Mouse (Mus musculus) megakaryocyte-erythroid progenitor cell, adult 5-6 weeks (primary cell): ENCODE data around the gene Drd4. TPM values are rescaled to one million over a fixed set of nuclear protein-coding genes. Genes with fewer than 3 reads are reported as not detected.
A peak's percentile ranks its signal among the peaks of the same experiment; 100 is the strongest.

Source experiments
- ATAC-seq: replicated peaks from 2 replicates; pipeline ENCODE4 v1.8.0; 2016; ENCODE audit warnings: mild to moderate bottlenecking, inconsistent platforms; ENCODE audit not compliant: severe bottlenecking, poor library complexity, low FRiP score, low TSS enrichment
- total RNA-seq, 2 experiments: library from RNA; stranded (forward) in 1 of 2; stranded (reverse) in 1 of 2; fragments of 200-1000, 215-1000 nt in 1 of 2; fragments of >200 nt in 1 of 2; fragmentation: Nextera tagmentation in 1 of 2; gene quantifications; 2 replicates each; pipeline ENCODE4 v1.2.3; 2014 to 2017

The Drd4 gene
- total RNA-seq, 2 experiments from 2014 or later, result not detected

DNA sequence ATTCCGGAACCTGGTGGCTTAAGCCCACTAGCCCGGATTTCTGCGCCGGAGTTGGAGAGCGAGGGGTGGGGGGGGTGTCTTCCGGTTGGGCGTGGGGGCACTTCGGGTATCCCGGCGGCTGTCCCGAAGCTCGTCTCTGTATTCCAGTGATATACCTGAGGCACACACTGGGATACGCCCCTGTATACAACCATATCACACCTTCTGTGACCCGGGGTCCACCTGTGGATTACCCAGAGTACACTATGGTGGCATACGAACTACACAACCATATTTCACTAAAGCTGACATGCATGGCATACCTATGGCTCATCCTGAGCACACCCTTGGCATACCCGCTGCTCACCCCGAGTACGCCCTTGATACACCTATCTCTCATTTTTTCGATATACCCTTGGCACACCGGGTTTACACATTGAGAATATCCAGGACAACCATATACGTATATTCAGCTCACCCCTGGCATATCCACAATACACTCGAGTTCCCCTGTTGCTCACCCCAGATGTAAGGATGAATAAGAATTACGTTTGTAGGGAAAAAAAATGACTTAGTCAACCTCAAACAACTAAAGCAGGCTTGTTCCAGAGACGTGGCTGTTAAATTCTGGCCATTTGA is 36.7 kb downstream of the Drd4 start:
- no peak for ATAC-seq

DNA sequence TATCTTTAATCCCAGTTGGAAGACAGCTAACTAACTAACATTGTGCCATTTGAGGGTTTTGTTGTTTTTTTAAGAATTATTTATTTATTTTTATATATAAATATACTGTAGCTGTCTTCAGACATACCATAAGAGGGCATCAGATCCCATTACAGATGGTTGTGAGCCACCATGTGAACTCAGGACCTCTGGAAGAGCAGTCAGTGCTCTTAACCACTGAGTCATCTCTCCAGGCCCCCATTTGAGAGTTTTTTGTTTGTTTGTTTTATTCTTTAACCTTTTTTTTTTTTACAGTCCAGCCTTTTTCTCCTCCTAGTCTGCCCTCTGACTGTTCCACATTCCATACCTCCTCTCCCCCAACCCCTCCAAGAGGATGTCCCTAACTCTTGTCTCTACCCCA is 38.9 kb downstream of the Drd4 start:
- ATAC-seq, result no peak

- ATAC-seq, result no peak
Measured at GRCm38 (mm10) chr7:141331990-141332389, 40.2 kb downstream of the Drd4 start.

GRCm38 (mm10) chr7:141335044-141335579 is 43.3 kb downstream of the Drd4 start:
- ATAC-seq, result no peak

- ATAC-seq, result no peak
Measured at GRCm38 (mm10) chr7:141335682-141336081, 43.9 kb downstream of the Drd4 start.

DNA sequence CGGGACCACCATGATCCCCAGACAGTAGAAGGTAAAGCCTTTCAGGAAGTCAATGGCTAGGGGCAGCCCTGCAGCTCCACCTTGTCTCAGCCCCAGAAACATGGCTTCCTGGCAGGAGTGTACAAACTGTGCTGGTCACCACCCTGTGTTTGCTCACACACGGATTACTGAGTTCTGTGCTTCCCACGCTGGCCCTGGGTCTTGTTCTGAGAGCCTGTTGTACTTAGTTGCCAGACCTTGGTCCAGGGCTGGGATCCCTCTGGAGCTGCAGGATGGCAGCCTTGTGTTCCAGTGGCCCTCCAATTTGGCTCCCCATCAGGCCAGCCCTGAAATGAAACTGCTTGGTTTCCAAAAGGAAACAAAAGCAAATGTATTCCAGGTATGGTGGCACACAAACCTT is 44.5 kb downstream of the Drd4 start:
- no peak for ATAC-seq

DNA sequence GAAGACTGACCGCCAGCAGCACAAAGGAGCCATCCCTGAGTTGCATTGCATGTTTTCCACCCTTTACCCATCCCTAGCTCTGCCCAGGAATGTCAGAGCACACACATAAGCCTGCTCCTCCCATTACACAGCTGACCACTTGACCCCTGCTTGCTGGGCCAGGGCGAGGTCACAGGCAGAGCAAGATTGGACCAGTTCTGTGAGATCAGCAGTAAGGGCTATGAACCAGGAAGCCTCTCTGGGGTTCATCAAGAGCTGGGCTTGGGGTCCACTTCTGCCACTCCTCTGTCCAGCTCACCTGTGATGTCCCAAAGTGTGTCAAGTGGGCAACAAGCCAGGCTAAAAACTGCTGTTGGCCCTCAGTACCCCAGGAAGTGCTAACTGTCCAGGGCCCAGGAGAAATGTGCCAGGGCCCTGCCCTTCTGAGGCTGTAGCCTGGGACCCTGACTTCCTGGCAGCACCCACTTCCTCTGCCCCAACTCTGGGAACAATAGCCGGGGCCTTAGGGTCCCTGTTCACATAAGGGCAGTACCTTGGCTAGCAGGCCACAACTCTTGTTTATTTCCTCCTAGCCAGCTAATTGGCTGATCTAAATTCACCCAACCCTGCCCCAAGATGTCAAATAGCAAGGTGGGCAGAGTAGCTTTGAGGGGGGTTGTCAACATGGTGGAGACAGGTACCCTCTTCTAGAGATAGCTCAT is 46.1 kb downstream of the Drd4 start:
- ATAC-seq, result no peak

GRCm38 (mm10) chr7:141338576-141339131 is 46.8 kb downstream of the Drd4 start, which contains the start of gene Eps8l2:
Eps8l2 (plus strand) TSS chr7:141338880.
- peak; percentile 78 for ATAC-seq

GRCm38 (mm10) chr7:141339215-141339920 is 47.6 kb downstream of the Drd4 start:
- no peak for ATAC-seq

DNA sequence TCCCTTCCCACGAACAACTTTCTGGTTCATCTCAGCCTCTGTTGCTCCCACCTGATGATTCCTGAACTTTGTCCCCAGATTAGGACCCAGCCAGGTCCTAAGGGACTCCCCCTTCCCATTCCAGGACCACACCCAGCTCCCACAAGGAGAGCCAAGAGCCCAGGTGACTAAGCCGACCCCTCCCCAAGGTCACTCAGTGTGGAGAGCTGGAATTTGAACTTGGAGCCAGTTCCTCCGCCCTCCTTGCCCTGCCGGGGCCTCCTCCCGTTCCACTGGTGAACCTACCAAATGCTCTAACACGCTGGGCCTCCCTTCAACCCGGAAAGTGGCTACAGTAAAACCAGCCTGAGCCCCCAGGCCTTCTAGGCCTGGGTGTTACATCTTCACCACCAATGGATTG is 48.2 kb downstream of the Drd4 start:
- no peak for ATAC-seq

DNA sequence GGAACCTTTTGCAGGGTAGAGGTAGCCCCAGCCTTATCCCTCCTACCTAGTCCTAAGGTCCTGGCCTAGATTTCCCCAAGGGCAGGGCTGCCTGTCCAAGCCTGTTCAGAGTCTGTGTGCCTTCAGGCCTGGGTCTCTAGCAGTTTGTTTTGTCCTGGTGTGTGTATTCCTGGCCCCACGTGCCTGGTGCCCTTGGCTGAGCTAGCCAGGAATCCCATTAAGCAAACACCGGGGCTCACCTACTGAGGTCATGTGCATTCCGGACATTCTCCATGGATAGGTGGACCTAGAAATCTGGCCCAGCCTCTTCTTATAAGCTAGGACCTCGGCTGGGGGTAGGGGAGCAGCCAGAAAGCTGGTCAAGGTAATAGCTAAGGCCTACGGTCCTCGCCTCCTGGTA is 48.7 kb downstream of the Drd4 start:
- ATAC-seq, result no peak

- ATAC-seq, result no peak
Measured at GRCm38 (mm10) chr7:141341689-141342226, 50.0 kb downstream of the Drd4 start.

DNA sequence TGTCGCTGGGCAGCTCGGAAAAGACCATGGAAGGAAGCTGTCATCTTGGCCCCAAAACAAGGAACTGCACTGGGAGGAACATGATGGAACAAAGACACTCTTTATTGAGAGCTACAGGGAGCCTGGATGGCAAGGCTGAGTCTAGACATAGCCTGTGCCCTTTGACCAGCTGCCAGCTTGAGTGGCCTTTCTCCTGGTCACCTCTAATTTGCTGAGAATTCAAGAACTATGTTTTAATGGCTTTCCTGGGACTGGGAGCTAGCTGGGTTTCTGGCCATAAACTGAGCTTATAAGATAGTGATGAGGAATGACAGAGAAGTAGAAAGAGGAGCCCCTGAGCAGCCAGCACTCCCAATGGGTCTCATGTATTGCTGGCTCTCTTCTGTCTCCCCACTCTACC is 51.4 kb downstream of the Drd4 start:
- ATAC-seq, result no peak

DNA sequence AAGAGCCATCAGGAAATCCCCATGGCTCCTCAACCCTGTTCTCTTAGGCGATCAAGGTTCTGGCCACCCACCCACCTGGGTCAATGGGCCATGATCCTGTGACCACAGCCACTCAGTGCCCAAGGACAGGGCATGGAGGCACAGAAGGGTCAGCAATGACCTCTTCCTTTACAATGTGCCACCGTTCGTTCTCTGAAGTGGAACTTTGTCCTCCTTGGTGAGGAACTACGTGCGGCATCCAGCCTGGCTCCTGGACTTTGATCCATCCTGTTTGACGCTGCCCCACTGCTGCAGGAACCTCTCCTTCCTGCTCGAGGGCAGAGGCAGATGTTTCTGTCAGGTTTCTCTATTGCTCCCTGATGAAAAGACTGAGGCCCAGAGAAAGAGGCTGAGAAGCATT is 51.9 kb downstream of the Drd4 start:
- no peak for ATAC-seq

DNA sequence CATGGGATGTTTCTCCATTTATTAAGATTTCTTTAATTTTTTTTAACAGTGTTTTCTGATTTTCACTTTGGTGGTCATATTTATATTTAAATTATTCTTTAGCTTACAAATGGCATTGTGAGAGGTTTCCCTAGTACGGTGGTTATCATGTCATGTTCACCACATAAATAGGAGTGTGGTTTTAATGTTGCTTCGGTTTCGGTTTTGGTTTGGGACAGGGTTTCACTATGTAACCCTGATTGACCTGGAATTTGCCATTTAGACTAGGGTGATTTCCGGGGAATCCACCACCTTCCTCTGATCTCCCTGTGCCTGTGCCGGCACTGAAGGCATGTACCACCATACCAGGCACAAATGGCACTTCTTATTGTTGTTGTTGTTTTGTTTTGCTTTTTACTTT is 53.0 kb downstream of the Drd4 start:
- ATAC-seq, result no peak

Other genes with a start within 250 kb of the Drd4 start
- gene B4galnt4, start 230.9 kb upstream of the Drd4 start, total RNA-seq (2014; fragmentation: Nextera tagmentation), result 0.20 and 0.70 TPM in 2 replicates
- gene B4galnt4, start 230.9 kb upstream of the Drd4 start, total RNA-seq (2017), result not detected in 2 replicates
- 0.17 and 11.2 TPM in 2 replicates for gene Pkp3, start 213.8 kb upstream of the Drd4 start, total RNA-seq (2014; fragmentation: Nextera tagmentation)
- gene Pkp3, start 213.8 kb upstream of the Drd4 start, total RNA-seq (2017), result 2.8 TPM in 1 of 2 replicates, not detected in the other
- gene Sigirr, start 191.4 kb upstream of the Drd4 start, total RNA-seq (2014; fragmentation: Nextera tagmentation), result 14.0 and 24.8 TPM in 2 replicates
- gene Sigirr, start 191.4 kb upstream of the Drd4 start, total RNA-seq (2017), result 7.1 and 13.0 TPM in 2 replicates
- gene Ano9, start 174.2 kb upstream of the Drd4 start, total RNA-seq (2014; fragmentation: Nextera tagmentation), result not detected in 2 replicates
- gene Ano9, start 174.2 kb upstream of the Drd4 start, total RNA-seq (2017), result not detected in 2 replicates
- gene Ptdss2, start 169.6 kb upstream of the Drd4 start, total RNA-seq (2014; fragmentation: Nextera tagmentation), result 59.0 and 64.0 TPM in 2 replicates
- gene Ptdss2, start 169.6 kb upstream of the Drd4 start, total RNA-seq (2017), result 14.0 and 21.1 TPM in 2 replicates
- gene Rnh1, start 119.1 kb upstream of the Drd4 start, total RNA-seq (2014; fragmentation: Nextera tagmentation), result 43.7 and 54.2 TPM in 2 replicates
- 20.7 and 30.4 TPM in 2 replicates for gene Rnh1, start 119.1 kb upstream of the Drd4 start, total RNA-seq (2017)
- gene Hras, start 98.0 kb upstream of the Drd4 start, total RNA-seq (2014; fragmentation: Nextera tagmentation), result 73.1 and 108 TPM in 2 replicates
- gene Hras, start 98.0 kb upstream of the Drd4 start, total RNA-seq (2017), result 30.1 and 48.6 TPM in 2 replicates
- gene Lrrc56, start 97.8 kb upstream of the Drd4 start, total RNA-seq (2014; fragmentation: Nextera tagmentation), result 4.3 and 6.1 TPM in 2 replicates
- gene Lrrc56, start 97.8 kb upstream of the Drd4 start, total RNA-seq (2017), result 0.28 and 0.88 TPM in 2 replicates
- not detected in 2 replicates for gene Lmntd2, start 77.9 kb upstream of the Drd4 start, total RNA-seq (2014; fragmentation: Nextera tagmentation)
- gene Lmntd2, start 77.9 kb upstream of the Drd4 start, total RNA-seq (2017), result not detected in 2 replicates
- gene Rassf7, start 76.1 kb upstream of the Drd4 start, total RNA-seq (2014; fragmentation: Nextera tagmentation), result 3.1 and 6.4 TPM in 2 replicates
- gene Rassf7, start 76.1 kb upstream of the Drd4 start, total RNA-seq (2017), result 3.4 and 4.6 TPM in 2 replicates
- gene Phrf1, start 63.2 kb upstream of the Drd4 start, total RNA-seq (2014; fragmentation: Nextera tagmentation), result 114 and 119 TPM in 2 replicates
- gene Phrf1, start 63.2 kb upstream of the Drd4 start, total RNA-seq (2017), result 53.9 and 79.3 TPM in 2 replicates
- gene Irf7, start 25.5 kb upstream of the Drd4 start, total RNA-seq (2014; fragmentation: Nextera tagmentation), result 6.4 and 27.5 TPM in 2 replicates
- 9.7 and 9.9 TPM in 2 replicates for gene Irf7, start 25.5 kb upstream of the Drd4 start, total RNA-seq (2017)
- not detected in 2 replicates for gene Cdhr5, start 15.2 kb upstream of the Drd4 start, total RNA-seq (2014; fragmentation: Nextera tagmentation)
- not detected in 2 replicates for gene Cdhr5, start 15.2 kb upstream of the Drd4 start, total RNA-seq (2017)
- not detected in 2 replicates for gene Sct, start 12.9 kb upstream of the Drd4 start, total RNA-seq (2014; fragmentation: Nextera tagmentation)
- not detected in 2 replicates for gene Sct, start 12.9 kb upstream of the Drd4 start, total RNA-seq (2017)
- 54.5 and 74.1 TPM in 2 replicates for gene Deaf1, start 35.7 kb downstream of the Drd4 start, total RNA-seq (2014; fragmentation: Nextera tagmentation)
- gene Deaf1, start 35.7 kb downstream of the Drd4 start, total RNA-seq (2017), result 11.0 and 32.1 TPM in 2 replicates
- 23.0 and 39.1 TPM in 2 replicates for gene Tmem80, start 35.7 kb downstream of the Drd4 start, total RNA-seq (2014; fragmentation: Nextera tagmentation)
- gene Tmem80, start 35.7 kb downstream of the Drd4 start, total RNA-seq (2017), result 9.7 and 17.4 TPM in 2 replicates
- 2.0 TPM in 1 of 2 replicates, not detected in the other for gene Eps8l2, start 46.9 kb downstream of the Drd4 start, total RNA-seq (2014; fragmentation: Nextera tagmentation)
- not detected in 2 replicates for gene Eps8l2, start 46.9 kb downstream of the Drd4 start, total RNA-seq (2017)
- 327 and 353 TPM in 2 replicates for gene Taldo1, start 100.2 kb downstream of the Drd4 start, total RNA-seq (2014; fragmentation: Nextera tagmentation)
- gene Taldo1, start 100.2 kb downstream of the Drd4 start, total RNA-seq (2017), result 401 and 451 TPM in 2 replicates
- gene Gatd1, start 122.1 kb downstream of the Drd4 start, total RNA-seq (2014; fragmentation: Nextera tagmentation), result 26.8 and 33.7 TPM in 2 replicates
- 10.9 and 13.9 TPM in 2 replicates for gene Gatd1, start 122.1 kb downstream of the Drd4 start, total RNA-seq (2017)
- gene Cend1, start 137.5 kb downstream of the Drd4 start, total RNA-seq (2014; fragmentation: Nextera tagmentation), result not detected in 2 replicates
- gene Cend1, start 137.5 kb downstream of the Drd4 start, total RNA-seq (2017), result not detected in 2 replicates
- 25.9 and 45.2 TPM in 2 replicates for gene Slc25a22, start 145.9 kb downstream of the Drd4 start, total RNA-seq (2014; fragmentation: Nextera tagmentation)
- gene Slc25a22, start 145.9 kb downstream of the Drd4 start, total RNA-seq (2017), result 3.4 and 6.7 TPM in 2 replicates
- gene Pidd1, start 152.0 kb downstream of the Drd4 start, total RNA-seq (2014; fragmentation: Nextera tagmentation), result 46.5 and 64.8 TPM in 2 replicates
- gene Pidd1, start 152.0 kb downstream of the Drd4 start, total RNA-seq (2017), result 7.5 and 14.3 TPM in 2 replicates
- 4,458 and 6,012 TPM in 2 replicates for gene Rplp2, start 155.4 kb downstream of the Drd4 start, total RNA-seq (2014; fragmentation: Nextera tagmentation)
- gene Rplp2, start 155.4 kb downstream of the Drd4 start, total RNA-seq (2017), result 2,286 and 2,743 TPM in 2 replicates
- gene Pnpla2, start 163.2 kb downstream of the Drd4 start, total RNA-seq (2014; fragmentation: Nextera tagmentation), result 29.7 and 32.6 TPM in 2 replicates
- 7.1 and 17.8 TPM in 2 replicates for gene Pnpla2, start 163.2 kb downstream of the Drd4 start, total RNA-seq (2017)
- gene Cracr2b, start 169.1 kb downstream of the Drd4 start, total RNA-seq (2014; fragmentation: Nextera tagmentation), result not detected in 2 replicates
- gene Cracr2b, start 169.1 kb downstream of the Drd4 start, total RNA-seq (2017), result 0.23 TPM in 1 of 2 replicates, not detected in the other
- gene Cd151, start 175.4 kb downstream of the Drd4 start, total RNA-seq (2014; fragmentation: Nextera tagmentation), result 20.2 and 24.2 TPM in 2 replicates
- 13.2 and 17.6 TPM in 2 replicates for gene Cd151, start 175.4 kb downstream of the Drd4 start, total RNA-seq (2017)
- 77.2 and 78.1 TPM in 2 replicates for gene Polr2l, start 183.1 kb downstream of the Drd4 start, total RNA-seq (2014; fragmentation: Nextera tagmentation)
- gene Polr2l, start 183.1 kb downstream of the Drd4 start, total RNA-seq (2017), result 53.3 and 54.9 TPM in 2 replicates
- 31.6 and 38.2 TPM in 2 replicates for gene Tspan4, start 183.2 kb downstream of the Drd4 start, total RNA-seq (2014; fragmentation: Nextera tagmentation)
- gene Tspan4, start 183.2 kb downstream of the Drd4 start, total RNA-seq (2017), result 26.0 and 33.9 TPM in 2 replicates
- gene Chid1, start 247.9 kb downstream of the Drd4 start, total RNA-seq (2014; fragmentation: Nextera tagmentation), result 10.5 and 22.5 TPM in 2 replicates
- gene Chid1, start 247.9 kb downstream of the Drd4 start, total RNA-seq (2017), result 31.8 and 44.9 TPM in 2 replicates